Mouse (Mus musculus) E14TG2a.4 (cell line): ENCODE measurements around the gene Slpi.

ENCODE experiments used
- CTCF ChIP-seq: conservative IDR thresholded peaks from 2 replicates; pipeline ENCODE4 v1.5.1; 2014; ENCODE audit warnings: low read length
- NANOG ChIP-seq: IDR thresholded peaks from 2 replicates; pipeline ENCODE4 v1.6.1; 2014; ENCODE audit warnings: borderline replicate concordance, low read length, mixed read lengths

DNA sequence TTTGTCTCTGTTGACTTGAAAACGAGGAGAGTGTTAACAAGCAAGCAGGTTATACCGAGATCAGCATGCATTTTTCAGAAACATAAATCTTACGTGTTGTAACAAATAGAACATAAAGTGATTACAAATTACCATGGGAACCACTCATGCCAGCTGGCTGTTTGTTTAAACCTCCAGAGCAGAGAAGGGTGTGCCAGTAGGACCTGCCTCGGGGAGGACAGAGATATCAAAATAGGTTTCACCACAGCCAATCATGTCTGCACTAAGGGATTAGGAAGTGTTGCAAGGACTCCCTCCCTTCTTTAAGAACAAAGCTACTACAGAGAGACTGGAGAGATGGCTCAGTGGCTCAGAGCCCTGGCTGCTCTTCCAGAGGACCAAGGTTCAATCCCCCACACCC is 15.7 kb downstream of the Slpi start:
- TF ChIP-seq CTCF: no peak
- no peak for TF ChIP-seq NANOG
